Mouse (Mus musculus): ENCODE data around the gene Mtor. TPM values are rescaled to one million over a fixed set of nuclear protein-coding genes. Genes with fewer than 3 reads are reported as not detected.

The Mtor gene
- total RNA-seq, 1 experiment from 2014 or later: 81.2 TPM

- DNase-seq: no peak
These were observed 42.1 kb downstream of the Mtor start for GRCm38 (mm10) chr4:148490502-148490901.

- DNase-seq: no peak
These were observed 43.0 kb downstream of the Mtor start for GRCm38 (mm10) chr4:148491448-148491847.

GRCm38 (mm10) chr4:148495160-148495559 is 46.7 kb downstream of the Mtor start:
- DNase-seq: no peak

GRCm38 (mm10) chr4:148495874-148496689 is 47.7 kb downstream of the Mtor start:
- DNase-seq: no peak

- no peak for DNase-seq
These were observed 52.0 kb downstream of the Mtor start, which contains the start of gene Angptl7 for GRCm38 (mm10) chr4:148500410-148500867. Gene Angptl7 (minus strand): TSS chr4:148500460.

- peak; percentile 31 for DNase-seq
These were observed 56.1 kb downstream of the Mtor start for GRCm38 (mm10) chr4:148504497-148504959.

- DNase-seq: no peak
These were observed 59.2 kb downstream of the Mtor start for GRCm38 (mm10) chr4:148507585-148507984.

GRCm38 (mm10) chr4:148508084-148508849 is 59.9 kb downstream of the Mtor start:
- DNase-seq: no peak

GRCm38 (mm10) chr4:148509450-148510084 is 61.2 kb downstream of the Mtor start:
- no peak for DNase-seq

GRCm38 (mm10) chr4:148510691-148511090 is 62.3 kb downstream of the Mtor start:
- no peak for DNase-seq

- no peak for DNase-seq
These were observed 62.9 kb downstream of the Mtor start for GRCm38 (mm10) chr4:148511334-148511733.

GRCm38 (mm10) chr4:148513021-148513559 is 64.7 kb downstream of the Mtor start:
- no peak for DNase-seq

- DNase-seq: no peak
These were observed 66.9 kb downstream of the Mtor start for GRCm38 (mm10) chr4:148515313-148515712.

- no peak for DNase-seq
These were observed 69.4 kb downstream of the Mtor start for GRCm38 (mm10) chr4:148517809-148518208.

GRCm38 (mm10) chr4:148518235-148518795 is 69.9 kb downstream of the Mtor start:
- no peak for DNase-seq

- DNase-seq: no peak
These were observed 75.1 kb downstream of the Mtor start for GRCm38 (mm10) chr4:148523538-148523937.

- no peak for DNase-seq
These were observed 78.9 kb downstream of the Mtor start for GRCm38 (mm10) chr4:148527158-148527910.

GRCm38 (mm10) chr4:148530351-148530750 is 81.9 kb downstream of the Mtor start:
- DNase-seq: no peak

GRCm38 (mm10) chr4:148530778-148531177 is 82.4 kb downstream of the Mtor start:
- DNase-seq: no peak

- DNase-seq: no peak
These were observed 82.9 kb downstream of the Mtor start for GRCm38 (mm10) chr4:148531341-148531740.

GRCm38 (mm10) chr4:148532516-148532915 is 84.1 kb downstream of the Mtor start:
- DNase-seq: no peak

Data from adrenal gland, postnatal 25 days (tissue).